Mouse (Mus musculus): Measurements from ENCODE around the gene Tcf3. TPM values are rescaled to one million over a fixed set of nuclear protein-coding genes. Genes with fewer than 3 reads are reported as not detected.

Gene Tcf3
- total RNA-seq, 2 experiments from 2014 or later = 40.3 to 51.8 TPM

GRCm38 (mm10) chr10:80388731-80389130, 44.7 kb downstream of the Tcf3 start:
- no peak for DNase-seq
- intact Hi-C loops (cut with DNase I) = no loop called here

- peak; percentile 89 to 90 for DNase-seq
- intact Hi-C loops (cut with DNase I) = no loop called here
Observed at GRCm38 (mm10) chr10:80387522-80387959, 45.9 kb downstream of the Tcf3 start, which contains the start of gene Mex3d. Mex3d (minus strand) TSS chr10:80387659.

GRCm38 (mm10) chr10:80386735-80387471, 46.5 kb downstream of the Tcf3 start:
- no peak for DNase-seq
- intact Hi-C loops (cut with DNase I) = no loop called here

GRCm38 (mm10) chr10:80385811-80386734, 47.4 kb downstream of the Tcf3 start:
- DNase-seq = peak; percentile 56 to 65
- intact Hi-C loops (cut with DNase I) = no loop called here

GRCm38 (mm10) chr10:80385310-80385709, 48.1 kb downstream of the Tcf3 start:
- intact Hi-C loops (cut with DNase I) = no loop called here
- DNase-seq = no peak

GRCm38 (mm10) chr10:80384709-80385108, 48.7 kb downstream of the Tcf3 start:
- intact Hi-C loops (cut with DNase I) = no loop called here
- DNase-seq = no peak

GRCm38 (mm10) chr10:80384115-80384639, 49.3 kb downstream of the Tcf3 start:
- no peak for DNase-seq
- intact Hi-C loops (cut with DNase I) = no loop called here

- intact Hi-C loops (cut with DNase I) = no loop called here
- DNase-seq = no peak
Observed at GRCm38 (mm10) chr10:80383431-80383830, 50.0 kb downstream of the Tcf3 start.

GRCm38 (mm10) chr10:80382641-80383365, 50.6 kb downstream of the Tcf3 start:
- intact Hi-C loops (cut with DNase I) = no loop called here
- no peak for DNase-seq

- no peak for DNase-seq
- intact Hi-C loops (cut with DNase I) = loop anchor here (2.0 to 5.0 kb wide), 2 partner anchors 67 to 130 kb away; no protein-coding TSS in a partner anchor
Observed at GRCm38 (mm10) chr10:80377716-80378115, 55.7 kb downstream of the Tcf3 start.

GRCm38 (mm10) chr10:80376160-80376559, 57.3 kb downstream of the Tcf3 start:
- intact Hi-C loops (cut with DNase I) = loop anchor here (2.0 to 5.0 kb wide), 2 partner anchors 69 to 131 kb away; no protein-coding TSS in a partner anchor
- peak; percentile 93 to 97 for DNase-seq

- peak; percentile 82 to 90 for DNase-seq
- intact Hi-C loops (cut with DNase I) = loop anchor here (1.0 to 5.0 kb wide), 4 partner anchors 24 to 197 kb away; partner anchors contain the start of genes Apc2 and Efna2
Observed at GRCm38 (mm10) chr10:80374063-80374462, 59.4 kb downstream of the Tcf3 start.

- intact Hi-C loops (cut with DNase I) = loop anchor here (5.0 kb wide), 1 partner anchor 195 kb away; the partner anchor contains the start of gene Efna2
- DNase-seq = no peak
Observed at GRCm38 (mm10) chr10:80372706-80373105, 60.7 kb downstream of the Tcf3 start.

GRCm38 (mm10) chr10:80371983-80372382, 61.5 kb downstream of the Tcf3 start:
- intact Hi-C loops (cut with DNase I) = loop anchor here (5.0 kb wide), 1 partner anchor 195 kb away; the partner anchor contains the start of gene Efna2

GRCm38 (mm10) chr10:80371411-80371966, 62.0 kb downstream of the Tcf3 start:
- intact Hi-C loops (cut with DNase I) = loop anchor here (5.0 kb wide), 1 partner anchor 194 kb away; the partner anchor contains the start of gene Efna2

More at GRCm38 (mm10) chr10:80371983-80372382, 61.5 kb downstream of the Tcf3 start:
- DNase-seq = no peak

GRCm38 (mm10) chr10:80369995-80370747, 63.3 kb downstream of the Tcf3 start:
- DNase-seq = no peak
- intact Hi-C loops (cut with DNase I) = loop anchor here (5.0 kb wide), 1 partner anchor 193 kb away; the partner anchor contains the start of gene Efna2

More at GRCm38 (mm10) chr10:80371411-80371966, 62.0 kb downstream of the Tcf3 start:
- peak in 1 of 2 experiments; percentile 49 for DNase-seq

- DNase-seq = no peak
Observed at GRCm38 (mm10) chr10:80368392-80368791, 65.1 kb downstream of the Tcf3 start.

GRCm38 (mm10) chr10:80367954-80368353, 65.5 kb downstream of the Tcf3 start:
- DNase-seq = no peak
- intact Hi-C loops (cut with DNase I) = no loop called here

More at GRCm38 (mm10) chr10:80368392-80368791, 65.1 kb downstream of the Tcf3 start:
- intact Hi-C loops (cut with DNase I) = no loop called here

- intact Hi-C loops (cut with DNase I) = no loop called here
- DNase-seq = no peak
Observed at GRCm38 (mm10) chr10:80365736-80366135, 67.7 kb downstream of the Tcf3 start.

All from heart, postnatal 10 days (tissue).